Mouse (Mus musculus): ENCODE measurements around the gene AI661453.

DNA sequence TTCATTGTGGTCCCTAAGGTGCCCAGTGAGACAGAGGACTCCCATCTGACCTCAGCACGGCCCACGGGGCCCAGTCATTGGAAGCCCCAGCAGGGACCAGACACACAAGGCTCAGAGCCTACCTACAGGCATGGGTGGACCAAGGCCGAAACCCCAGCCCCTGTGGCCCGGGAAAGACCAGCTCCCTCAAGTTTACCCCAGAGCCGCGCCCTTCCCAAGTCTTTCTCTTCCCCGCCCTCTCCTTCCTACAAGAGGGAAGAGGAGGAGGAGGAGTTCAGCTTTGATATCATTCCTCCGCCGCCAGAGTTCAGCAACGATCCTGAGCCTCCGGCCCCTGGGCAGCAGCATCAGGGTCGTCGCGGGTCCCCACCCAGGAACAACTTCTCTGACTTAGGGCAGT is 31.6 kb downstream of the AI661453 start:
- TF ChIP-seq EP300 (IDR thresholded peaks at IDR 0.05): no peak
- no peak for TF ChIP-seq CTCF (IDR thresholded peaks at IDR 0.05)

All from lung, postnatal 0 days (tissue).